In genomic region chr1:162859996-162860605, GRCm38 (mm10) we compare ENCODE assay signal across 10 mouse cellular contexts. TPM values are rescaled to one million over a fixed set of nuclear protein-coding genes. Genes with fewer than 3 reads are reported as not detected.
DNase-seq lines count a peak whose midpoint lies in the region; ATAC-seq and TF ChIP-seq lines count a peak whose summit lies in the region.
"Had no signal": no experiment of that assay in that cellular context is flagged by ENCODE, and none has a peak within 500 bp of the region (broad histone marks: within the 10 kb centered on the region; RNA-seq: fewer than 3 reads in every experiment).

No protein-coding gene starts in this region.

- no peak for TF ChIP-seq CTCF in forebrain, postnatal 0 days (IDR thresholded peaks at IDR 0.05; ENCODE audit: low read depth)
- TF ChIP-seq CTCF in liver, postnatal 0 days (IDR thresholded peaks at IDR 0.05; ENCODE audit: low read depth), result no peak

- WGBS in forebrain, embryonic 12.5 days, result 82% methylated on average over 9 of the region's 9 CpGs
- WGBS in forebrain, postnatal 0 days, result 67% methylated on average over 9 of the region's 9 CpGs
- WGBS in hindbrain, embryonic 16.5 days, result 70% methylated on average over 9 of the region's 9 CpGs
- 67% methylated on average over 9 of the region's 9 CpGs for WGBS in liver, postnatal 0 days (ENCODE audit: insufficient replicate concordance)

- H3K27ac ChIP-seq in forebrain, embryonic 12.5 days, result no peak overlapping the region
- no peak overlapping the region for H3K27ac ChIP-seq in forebrain, postnatal 0 days (ENCODE audit: low read depth, low read length)
- H3K27ac ChIP-seq in hindbrain, embryonic 16.5 days (ENCODE audit: low read depth, low read length), result peak overlapping the region; percentile 54; the same call in 1 of the 2 replicates
- H3K27ac ChIP-seq in liver, postnatal 0 days (ENCODE audit: low read depth), result no peak overlapping the region
- H3K27ac ChIP-seq: heart, embryonic 13.5 days had no signal

- no peak overlapping the region for H3K4me2 ChIP-seq in forebrain, embryonic 12.5 days
- H3K4me2 ChIP-seq in forebrain, postnatal 0 days (ENCODE audit: low read depth), result no peak overlapping the region
- no peak overlapping the region for H3K4me2 ChIP-seq in hindbrain, embryonic 16.5 days (ENCODE audit: low read length)
- H3K4me2 ChIP-seq in liver, postnatal 0 days (ENCODE audit: low read depth, low read length), result no peak overlapping the region
- H3K4me2 ChIP-seq: heart, embryonic 13.5 days had no signal

- no peak overlapping the region for H3K9ac ChIP-seq in forebrain, embryonic 12.5 days
- no peak overlapping the region for H3K9ac ChIP-seq in forebrain, postnatal 0 days
- H3K9ac ChIP-seq in hindbrain, embryonic 16.5 days (ENCODE audit: low read depth, low read length), result no peak overlapping the region
- H3K9ac ChIP-seq in liver, postnatal 0 days (replicated peaks), result no peak overlapping the region
- H3K9ac ChIP-seq: heart, embryonic 13.5 days had no signal

- ATAC-seq in forebrain, embryonic 12.5 days (ENCODE audit: low FRiP score), result 0 out of 2 replicates have a peak, but pooled peaks have one; percentile 14
- no peak for ATAC-seq in forebrain, postnatal 0 days
- peak; percentile 12 for ATAC-seq in hindbrain, embryonic 16.5 days
- no peak for ATAC-seq in liver, postnatal 0 days
- no peak for ATAC-seq in erythroid progenitor cell, adult 5-6 weeks (replicated peaks; ENCODE audit: low FRiP score, poor library complexity, severe bottlenecking)

- no peaks in the 10 kb centered on the region for H3K36me3 ChIP-seq in forebrain, embryonic 12.5 days (replicated peaks)
- H3K36me3 ChIP-seq in forebrain, postnatal 0 days (ENCODE audit: insufficient read depth), result no peaks in the 10 kb centered on the region
- no peaks in the 10 kb centered on the region for H3K36me3 ChIP-seq in hindbrain, embryonic 16.5 days (ENCODE audit: control insufficient read depth, insufficient read depth, low read length)
- H3K36me3 ChIP-seq in liver, postnatal 0 days (replicated peaks; ENCODE audit: insufficient read depth, low read length), result no peaks in the 10 kb centered on the region
- H3K36me3 ChIP-seq: heart, embryonic 13.5 days had no signal

- TF ChIP-seq EP300 in liver, postnatal 0 days (IDR thresholded peaks at IDR 0.05; ENCODE audit: low read depth), result no peak

- H3K4me3 ChIP-seq in forebrain, embryonic 12.5 days (replicated peaks), result no peak overlapping the region
- no peak overlapping the region for H3K4me3 ChIP-seq in forebrain, postnatal 0 days (ENCODE audit: low read depth, low read length)
- no peak overlapping the region for H3K4me3 ChIP-seq in hindbrain, embryonic 16.5 days (ENCODE audit: low read length)
- no peak overlapping the region for H3K4me3 ChIP-seq in liver, postnatal 0 days (ENCODE audit: low read depth, low read length)
- H3K4me3 ChIP-seq: heart, embryonic 13.5 days had no signal

- DNase-seq in forebrain, postnatal 0 days, result no peak
- DNase-seq in adipocyte (ENCODE audit: low spot score), result peak; percentile 31
- DNase-seq in liver, postnatal 0 days, result peak; percentile 28
- no peak for DNase-seq in right cerebral cortex, postnatal 25 days
- no peak for DNase-seq in left cerebral cortex, adult 18-20 months (ENCODE audit: low spot score in 2 of 2)

- H3K4me1 ChIP-seq in forebrain, embryonic 12.5 days, result peaks cover 25% of the 10 kb centered on the region
- no peaks in the 10 kb centered on the region for H3K4me1 ChIP-seq in forebrain, postnatal 0 days (ENCODE audit: insufficient read depth)
- H3K4me1 ChIP-seq in hindbrain, embryonic 16.5 days (ENCODE audit: control insufficient read depth, insufficient read depth, low read depth, low read length), result peaks cover 2% of the 10 kb centered on the region; the same call in 1 of the 2 replicates
- H3K4me1 ChIP-seq in liver, postnatal 0 days (ENCODE audit: insufficient read depth), result peaks cover 18% of the 10 kb centered on the region

- H3K27me3 ChIP-seq in forebrain, embryonic 12.5 days, result no peaks in the 10 kb centered on the region
- no peaks in the 10 kb centered on the region for H3K27me3 ChIP-seq in forebrain, postnatal 0 days (ENCODE audit: insufficient read depth, low read length)
- no peaks in the 10 kb centered on the region for H3K27me3 ChIP-seq in hindbrain, embryonic 16.5 days (replicated peaks; ENCODE audit: control insufficient read depth, insufficient read depth, low read length)
- no peaks in the 10 kb centered on the region for H3K27me3 ChIP-seq in liver, postnatal 0 days (ENCODE audit: insufficient read depth, low read length)
- H3K27me3 ChIP-seq: heart, embryonic 13.5 days had no signal

- H3K9me3 ChIP-seq in forebrain, embryonic 12.5 days, result no peaks in the 10 kb centered on the region
- no peaks in the 10 kb centered on the region for H3K9me3 ChIP-seq in forebrain, postnatal 0 days (ENCODE audit: low read length)
- H3K9me3 ChIP-seq in hindbrain, embryonic 16.5 days (ENCODE audit: control insufficient read depth, low read length), result no peaks in the 10 kb centered on the region
- H3K9me3 ChIP-seq in liver, postnatal 0 days (ENCODE audit: low read length), result no peaks in the 10 kb centered on the region
- H3K9me3 ChIP-seq: heart, embryonic 13.5 days had no signal

RNA-seq across cellular contexts. Expression of gene Fmo1, which starts 6.3 kb away (rescaled TPM):
- 11.0 and 15.9 TPM in 2 replicates for polyA plus RNA-seq in forebrain, embryonic 12.5 days (2016; fragmentation: Nextera tagmentation; extraction: Ambion mirVana)
- 37.2 and 46.8 TPM in 2 replicates for total RNA-seq in forebrain, postnatal 0 days (2014; rRNA removed)
- 28.1 and 33.2 TPM in 2 replicates for polyA plus RNA-seq in forebrain, postnatal 0 days (2015; fragmentation: Nextera tagmentation; extraction: Ambion mirVana)
- 39.6 and 42.2 TPM in 2 replicates for polyA plus RNA-seq in hindbrain, embryonic 16.5 days (2015; fragmentation: Nextera tagmentation; extraction: Ambion mirVana)
- 49.7 and 51.5 TPM in 2 replicates for polyA plus RNA-seq in liver, postnatal 0 days (2015; fragmentation: Nextera tagmentation; extraction: Ambion mirVana)
- total RNA-seq in erythroid progenitor cell, adult 5-6 weeks (2015; ENCODE audit: low replicate concordance), result 2.9 TPM in 1 of 2 replicates, not detected in the other
- total RNA-seq in erythroid progenitor cell, adult 5-6 weeks (2017; ENCODE audit: low replicate concordance), result 1.3 TPM in 1 of 2 replicates, not detected in the other
- total RNA-seq in left cerebral cortex, adult 18-20 months (2021), result 10 to 100 TPM; 12.1 to 15.9 TPM
- total RNA-seq: megakaryocyte progenitor cell, adult 5-6 weeks had no signal

RNA-seq across cellular contexts. Expression of gene Fmo2, which starts 38.4 kb away (rescaled TPM):
- polyA plus RNA-seq in forebrain, embryonic 12.5 days (2016; fragmentation: Nextera tagmentation; extraction: Ambion mirVana), result 0.67 TPM in 1 of 2 replicates, not detected in the other
- 0.38 and 0.81 TPM in 2 replicates for total RNA-seq in forebrain, postnatal 0 days (2014; rRNA removed)
- polyA plus RNA-seq in forebrain, postnatal 0 days (2015; fragmentation: Nextera tagmentation; extraction: Ambion mirVana), result 0.30 and 0.50 TPM in 2 replicates
- 0.09 and 0.29 TPM in 2 replicates for polyA plus RNA-seq in hindbrain, embryonic 16.5 days (2015; fragmentation: Nextera tagmentation; extraction: Ambion mirVana)
- 0.55 and 0.62 TPM in 2 replicates for polyA plus RNA-seq in liver, postnatal 0 days (2015; fragmentation: Nextera tagmentation; extraction: Ambion mirVana)
- 2.2 TPM in 1 of 2 replicates, not detected in the other for total RNA-seq in erythroid progenitor cell, adult 5-6 weeks (2015; ENCODE audit: low replicate concordance)
- total RNA-seq in erythroid progenitor cell, adult 5-6 weeks (2017; ENCODE audit: low replicate concordance), result 0.68 TPM in 1 of 2 replicates, not detected in the other
- total RNA-seq in left cerebral cortex, adult 18-20 months (2021), result 1 to 10 TPM; 3.8 to 4.0 TPM
- total RNA-seq: megakaryocyte progenitor cell, adult 5-6 weeks had no signal

RNA-seq across cellular contexts. Expression of gene Fmo4, which starts 46.3 kb away (rescaled TPM):
- polyA plus RNA-seq in forebrain, embryonic 12.5 days (2016; fragmentation: Nextera tagmentation; extraction: Ambion mirVana), result 0.23 TPM in 1 of 2 replicates, not detected in the other
- 0.76 and 0.85 TPM in 2 replicates for total RNA-seq in forebrain, postnatal 0 days (2014; rRNA removed)
- 0.09 and 0.17 TPM in 2 replicates for polyA plus RNA-seq in forebrain, postnatal 0 days (2015; fragmentation: Nextera tagmentation; extraction: Ambion mirVana)
- polyA plus RNA-seq in hindbrain, embryonic 16.5 days (2015; fragmentation: Nextera tagmentation; extraction: Ambion mirVana), result 0.54 and 0.78 TPM in 2 replicates
- polyA plus RNA-seq in liver, postnatal 0 days (2015; fragmentation: Nextera tagmentation; extraction: Ambion mirVana), result 5.2 and 6.0 TPM in 2 replicates
- not detected in 2 replicates for total RNA-seq in erythroid progenitor cell, adult 5-6 weeks (2015; ENCODE audit: low replicate concordance)
- total RNA-seq in erythroid progenitor cell, adult 5-6 weeks (2017; ENCODE audit: low replicate concordance), result not detected in 2 replicates
- not detected for total RNA-seq in left cerebral cortex, adult 18-20 months (2021)
- total RNA-seq: megakaryocyte progenitor cell, adult 5-6 weeks had no signal

Comparison
In these comparisons a context has a peak if more than half of its experiments do, and no peak if none do; other contexts are left out.
1. ATAC-seq: peak in forebrain, embryonic 12.5 days (single experiment) and hindbrain, embryonic 16.5 days (single experiment); none in forebrain, postnatal 0 days (single experiment), liver, postnatal 0 days (single experiment) and erythroid progenitor cell, adult 5-6 weeks (single experiment).
2. DNase-seq: peak in adipocyte (single experiment) and liver, postnatal 0 days (single experiment); none in forebrain, postnatal 0 days (single experiment), right cerebral cortex, postnatal 25 days (single experiment) and left cerebral cortex, adult 18-20 months (0 of 2).